Mouse (Mus musculus): ENCODE results near the gene Chd3.

DNA sequence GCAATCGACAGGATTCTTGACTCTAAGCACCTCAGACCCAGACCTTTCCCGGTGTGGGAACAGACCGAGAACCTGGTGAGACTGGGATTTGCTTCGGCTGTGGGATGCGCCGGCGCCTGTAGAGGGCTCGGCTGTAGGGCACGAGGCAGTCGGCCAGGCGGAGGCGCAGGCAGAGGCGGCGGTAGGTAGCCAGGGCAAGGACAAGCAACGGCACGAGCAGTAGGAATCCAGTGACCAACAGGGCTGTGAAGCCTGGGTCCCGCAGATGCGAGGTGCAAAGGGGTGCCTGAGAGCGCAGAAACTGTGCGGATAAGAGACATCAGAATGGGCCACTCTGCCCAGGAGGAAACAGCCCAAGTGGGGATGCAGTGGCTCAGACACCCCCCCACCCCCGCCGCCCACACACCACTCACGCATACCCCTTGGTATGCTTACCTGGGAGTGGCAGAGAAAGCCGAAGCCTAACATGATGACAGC, 28.4 kb upstream of the Chd3 start:
- TF ChIP-seq CTCF (IDR thresholded peaks at IDR 0.05; ENCODE audit: low read depth, low read length), result no peak
- TF ChIP-seq TAL1 (conservative IDR thresholded peaks at IDR 0.05; ENCODE audit: low read depth, low read length), result no peak
- TF ChIP-seq GATA1 (IDR thresholded peaks at IDR 0.05; ENCODE audit: borderline replicate concordance, low read length), result no peak
- no peak for TF ChIP-seq POLR2AphosphoS5 (IDR thresholded peaks at IDR 0.05; ENCODE audit: insufficient replicate concordance, low read depth, low read length)
- TF ChIP-seq GATA2 (IDR thresholded peaks at IDR 0.05; ENCODE audit: borderline replicate concordance, low read depth, low read length), result no peak
